Comparison of ENCODE assay signal across 8 mouse cellular contexts in the genomic region with DNA sequence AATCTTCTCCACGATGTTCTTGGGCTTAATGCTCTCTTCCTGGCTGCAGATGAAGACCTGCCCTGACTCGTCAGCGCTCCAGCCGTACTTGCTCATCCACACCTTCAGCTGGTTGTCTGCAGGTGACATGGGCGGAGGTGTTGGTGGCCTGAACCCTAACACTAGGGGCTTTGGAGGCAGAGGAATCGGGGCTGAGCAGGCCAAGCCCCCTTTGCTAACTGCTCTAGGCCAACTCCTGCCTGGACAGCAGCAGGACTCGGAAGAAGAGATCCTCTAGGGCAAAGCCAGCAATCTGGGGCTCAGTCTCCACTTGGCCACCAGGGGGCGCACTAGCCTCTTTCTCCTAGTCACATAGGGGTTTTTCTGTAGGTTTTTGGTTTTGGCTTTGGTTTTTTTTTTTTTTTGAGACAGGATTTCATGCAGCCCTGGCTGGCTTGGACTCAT. TPM values are rescaled to one million over a fixed set of nuclear protein-coding genes. Genes with fewer than 3 reads are reported as not detected.
DNase-seq lines count a peak whose midpoint lies in the region; ATAC-seq lines count a peak whose summit lies in the region.

No protein-coding gene starts in this region.

- peaks cover 23% of the 10 kb centered on the region for H3K4me1 ChIP-seq in lung, embryonic 15.5 days

- WGBS in lung, embryonic 15.5 days, result 58% methylated on average over 8 of the region's 8 CpGs

- peak overlapping the region; percentile 67 for H3K27ac ChIP-seq in lung, embryonic 15.5 days

- H3K27me3 ChIP-seq in lung, embryonic 15.5 days, result no peaks in the 10 kb centered on the region

- H3K4me3 ChIP-seq in lung, embryonic 15.5 days, result no peak overlapping the region

- H3K4me2 ChIP-seq in lung, embryonic 15.5 days, result no peak overlapping the region

- H3K9ac ChIP-seq in lung, embryonic 15.5 days, result no peak overlapping the region

- H3K36me3 ChIP-seq in lung, embryonic 15.5 days, result peaks cover 48% of the 10 kb centered on the region

- H3K9me3 ChIP-seq in lung, embryonic 15.5 days, result no peaks in the 10 kb centered on the region

- ATAC-seq in granulocyte monocyte progenitor cell, adult 5-6 weeks (replicated peaks; ENCODE audit: poor library complexity, severe bottlenecking), result peak; percentile 73
- peak; percentile 28; the same call in 1 of the 2 replicates for ATAC-seq in lung, embryonic 15.5 days (ENCODE audit: borderline replicate concordance, extremely low read depth, low FRiP score, low TSS enrichment)

- peak; percentile 93 for DNase-seq in B cell, adult 2 months
- peak; percentile 95 for DNase-seq in NIH3T3 (ENCODE audit: low read depth)
- peak; percentile 60 to 83 for DNase-seq in cerebellum, postnatal 4 days (ENCODE audit: low spot score in 2 of 2)
- peak; percentile 43 to 72 for DNase-seq in layer of hippocampus, adult 8-10 months (ENCODE audit: low spot score in 2 of 2)
- peak; percentile 49 for DNase-seq in retina, postnatal 7 days (ENCODE audit: low read depth, low spot score)
- peak; percentile 62 to 65 for DNase-seq in urinary bladder, adult 18-20 months (ENCODE audit: low spot score in 2 of 2)

RNA-seq across cellular contexts. Expression of a gene that starts 9.1 kb away (rescaled TPM):
- total RNA-seq in granulocyte monocyte progenitor cell, adult 5-6 weeks (2014; fragmentation: Nextera tagmentation), result 474 TPM in 2 replicates
- 400 and 462 TPM in 2 replicates for total RNA-seq in granulocyte monocyte progenitor cell, adult 5-6 weeks (2017)
- total RNA-seq in layer of hippocampus, adult 8-10 months (2022), result 100 to 1,000 TPM; 182 to 214 (median 197) TPM
- 360 and 364 TPM in 2 replicates for polyA plus RNA-seq in lung, embryonic 15.5 days (2015; fragmentation: Nextera tagmentation; extraction: Ambion mirVana)

RNA-seq across cellular contexts. Expression of a gene that starts 9.3 kb away (rescaled TPM):
- 46.1 and 62.3 TPM in 2 replicates for total RNA-seq in granulocyte monocyte progenitor cell, adult 5-6 weeks (2014; fragmentation: Nextera tagmentation)
- 42.4 and 48.7 TPM in 2 replicates for total RNA-seq in granulocyte monocyte progenitor cell, adult 5-6 weeks (2017)
- total RNA-seq in layer of hippocampus, adult 8-10 months (2022), result 1 to 10 TPM; 1.3 to 3.5 (median 1.7) TPM
- polyA plus RNA-seq in lung, embryonic 15.5 days (2015; fragmentation: Nextera tagmentation; extraction: Ambion mirVana), result 7.4 and 9.8 TPM in 2 replicates

RNA-seq across cellular contexts. Expression of a gene that starts 10.4 kb away (rescaled TPM):
- total RNA-seq in granulocyte monocyte progenitor cell, adult 5-6 weeks (2014; fragmentation: Nextera tagmentation), result 85.8 and 94.3 TPM in 2 replicates
- total RNA-seq in granulocyte monocyte progenitor cell, adult 5-6 weeks (2017), result 40.2 and 47.1 TPM in 2 replicates
- total RNA-seq in layer of hippocampus, adult 8-10 months (2022), result 100 to 1,000 TPM; 136 to 138 (median 137) TPM
- 287 and 302 TPM in 2 replicates for polyA plus RNA-seq in lung, embryonic 15.5 days (2015; fragmentation: Nextera tagmentation; extraction: Ambion mirVana)

Comparison
In these comparisons a context has a peak if more than half of its experiments do, and no peak if none do; other contexts are left out.
1. RNA of a gene that starts 9.3 kb away (total RNA-seq): 42.4 to 62.3 TPM in granulocyte monocyte progenitor cell, adult 5-6 weeks; 1.3 to 3.5 TPM in layer of hippocampus, adult 8-10 months; every median in the first group is over 4 times any median in the second.
2. Peak in every context shown above with its lines, with median percentiles within 50 percentile points of each other: DNase-seq.